Mouse (Mus musculus): ENCODE data around the gene Sp4. TPM values are rescaled to one million over a fixed set of nuclear protein-coding genes. Genes with fewer than 3 reads are reported as not detected.

Gene Sp4
- total RNA-seq (2017), result 60.5 and 62.7 TPM in 2 replicates

- peak; percentile 61 for ATAC-seq (ENCODE audit: extremely low read depth, insufficient number of reproducible peaks, low FRiP score, poor library complexity, severe bottlenecking)
These were observed at the start of gene Sp4 for GRCm38 (mm10) chr12:118301072-118301865. Sp4 (minus strand) TSS chr12:118301440.

GRCm38 (mm10) chr12:118339107-118339506 lies 37.9 kb upstream of the Sp4 start:
- no peak for ATAC-seq (ENCODE audit: extremely low read depth, insufficient number of reproducible peaks, low FRiP score, poor library complexity, severe bottlenecking)

- no peak for ATAC-seq (ENCODE audit: extremely low read depth, insufficient number of reproducible peaks, low FRiP score, poor library complexity, severe bottlenecking)
These were observed 37.0 kb upstream of the Sp4 start for GRCm38 (mm10) chr12:118338243-118338642.

GRCm38 (mm10) chr12:118337291-118337690 lies 36.1 kb upstream of the Sp4 start:
- ATAC-seq (ENCODE audit: extremely low read depth, insufficient number of reproducible peaks, low FRiP score, poor library complexity, severe bottlenecking), result no peak

GRCm38 (mm10) chr12:118328739-118329249 lies 27.6 kb upstream of the Sp4 start:
- no peak for ATAC-seq (ENCODE audit: extremely low read depth, insufficient number of reproducible peaks, low FRiP score, poor library complexity, severe bottlenecking)

- ATAC-seq (ENCODE audit: extremely low read depth, insufficient number of reproducible peaks, low FRiP score, poor library complexity, severe bottlenecking), result no peak
These were observed 26.3 kb upstream of the Sp4 start for GRCm38 (mm10) chr12:118327566-118327965.

- ATAC-seq (ENCODE audit: extremely low read depth, insufficient number of reproducible peaks, low FRiP score, poor library complexity, severe bottlenecking), result no peak
These were observed 24.9 kb upstream of the Sp4 start for GRCm38 (mm10) chr12:118326161-118326560.

GRCm38 (mm10) chr12:118320076-118320475 lies 18.8 kb upstream of the Sp4 start:
- ATAC-seq (ENCODE audit: extremely low read depth, insufficient number of reproducible peaks, low FRiP score, poor library complexity, severe bottlenecking), result no peak

GRCm38 (mm10) chr12:118314477-118314845 lies 13.2 kb upstream of the Sp4 start:
- ATAC-seq (ENCODE audit: extremely low read depth, insufficient number of reproducible peaks, low FRiP score, poor library complexity, severe bottlenecking), result no peak

GRCm38 (mm10) chr12:118313805-118314476 lies 12.7 kb upstream of the Sp4 start:
- ATAC-seq (ENCODE audit: extremely low read depth, insufficient number of reproducible peaks, low FRiP score, poor library complexity, severe bottlenecking), result no peak

GRCm38 (mm10) chr12:118303586-118303985 lies 2.3 kb upstream of the Sp4 start:
- no peak for ATAC-seq (ENCODE audit: extremely low read depth, insufficient number of reproducible peaks, low FRiP score, poor library complexity, severe bottlenecking)

GRCm38 (mm10) chr12:118303066-118303465 lies 1.8 kb upstream of the Sp4 start:
- ATAC-seq (ENCODE audit: extremely low read depth, insufficient number of reproducible peaks, low FRiP score, poor library complexity, severe bottlenecking), result no peak

GRCm38 (mm10) chr12:118301866-118302835 lies 911 bp upstream of the Sp4 start:
- peak; percentile 78 for ATAC-seq (ENCODE audit: extremely low read depth, insufficient number of reproducible peaks, low FRiP score, poor library complexity, severe bottlenecking)

GRCm38 (mm10) chr12:118300754-118301071 lies 527 bp downstream of the Sp4 start:
- no peak for ATAC-seq (ENCODE audit: extremely low read depth, insufficient number of reproducible peaks, low FRiP score, poor library complexity, severe bottlenecking)

- ATAC-seq (ENCODE audit: extremely low read depth, insufficient number of reproducible peaks, low FRiP score, poor library complexity, severe bottlenecking), result no peak
These were observed 1.3 kb downstream of the Sp4 start for GRCm38 (mm10) chr12:118299956-118300355.

- ATAC-seq (ENCODE audit: extremely low read depth, insufficient number of reproducible peaks, low FRiP score, poor library complexity, severe bottlenecking), result no peak
These were observed 2.1 kb downstream of the Sp4 start for GRCm38 (mm10) chr12:118299172-118299571.

- ATAC-seq (ENCODE audit: extremely low read depth, insufficient number of reproducible peaks, low FRiP score, poor library complexity, severe bottlenecking), result no peak
These were observed 2.7 kb downstream of the Sp4 start for GRCm38 (mm10) chr12:118298516-118298915.

GRCm38 (mm10) chr12:118296236-118296635 lies 5.0 kb downstream of the Sp4 start:
- peak; percentile 28; the same call in 1 of the 2 replicates for ATAC-seq (ENCODE audit: extremely low read depth, insufficient number of reproducible peaks, low FRiP score, poor library complexity, severe bottlenecking)

GRCm38 (mm10) chr12:118295793-118296192 lies 5.4 kb downstream of the Sp4 start:
- no peak for ATAC-seq (ENCODE audit: extremely low read depth, insufficient number of reproducible peaks, low FRiP score, poor library complexity, severe bottlenecking)

All from neutrophil, adult 5-6 weeks (primary cell).